Mouse (Mus musculus) left cerebral cortex, adult 11 months (tissue): Measurements from ENCODE around the gene Usp3.

Source experiments
- DNase-seq: peaks from one replicate; pipeline ENCODE4 v3.0.0; 2022; ENCODE audit warnings: low spot score

Usp3 gene

DNA sequence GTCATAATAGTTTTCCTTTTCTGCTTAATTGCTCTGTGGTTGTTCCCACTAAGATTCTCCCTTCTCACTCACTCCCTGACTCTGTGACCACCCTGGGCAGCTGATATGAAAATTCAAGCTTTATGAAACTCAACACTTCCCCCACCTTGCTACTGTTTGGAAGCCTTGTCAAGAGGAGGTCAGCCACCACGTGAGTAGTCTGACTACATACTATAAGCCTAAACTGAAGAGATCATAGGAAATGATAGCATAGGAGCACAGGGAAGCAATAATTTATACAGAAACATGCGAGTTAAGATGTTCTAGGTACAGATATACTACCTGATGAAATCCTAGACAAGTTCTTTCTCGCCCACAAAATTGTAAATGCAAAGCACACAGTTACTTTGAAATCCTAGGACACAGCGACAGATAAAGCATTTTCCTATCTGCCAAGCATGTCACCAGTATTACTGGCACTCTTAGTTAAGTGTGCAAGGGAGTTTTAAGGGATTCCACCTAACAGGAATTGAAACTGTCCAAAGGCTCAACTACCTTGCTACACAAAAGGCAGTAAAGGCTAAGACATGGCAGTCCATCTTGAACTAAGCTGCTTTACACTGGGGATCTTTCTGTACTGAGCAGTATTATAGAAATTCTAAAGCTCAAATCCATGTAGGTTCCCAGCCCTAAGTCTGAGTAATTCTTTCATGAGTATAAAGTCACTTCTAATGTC lies 20.8 kb downstream of the Usp3 start:
- DNase-seq = no peak

DNA sequence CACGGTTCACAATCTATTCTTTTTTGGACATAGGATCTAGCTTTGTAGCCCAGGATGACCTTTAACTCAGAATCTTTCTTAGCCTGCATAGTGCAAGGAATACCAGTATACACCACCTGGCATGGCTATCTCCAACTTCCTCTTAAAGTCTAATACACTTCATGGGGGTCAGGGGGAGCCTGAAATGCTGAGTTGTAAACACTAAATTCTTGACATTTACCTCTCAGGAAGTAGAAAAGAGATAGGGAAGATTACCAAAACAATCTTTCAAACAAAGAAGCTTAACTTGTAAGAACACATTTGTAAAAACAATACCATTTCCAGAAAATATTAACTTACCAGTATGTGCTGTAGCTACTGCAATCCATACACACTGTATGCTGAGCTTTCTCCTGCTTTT lies 30.7 kb downstream of the Usp3 start:
- DNase-seq = no peak

DNA sequence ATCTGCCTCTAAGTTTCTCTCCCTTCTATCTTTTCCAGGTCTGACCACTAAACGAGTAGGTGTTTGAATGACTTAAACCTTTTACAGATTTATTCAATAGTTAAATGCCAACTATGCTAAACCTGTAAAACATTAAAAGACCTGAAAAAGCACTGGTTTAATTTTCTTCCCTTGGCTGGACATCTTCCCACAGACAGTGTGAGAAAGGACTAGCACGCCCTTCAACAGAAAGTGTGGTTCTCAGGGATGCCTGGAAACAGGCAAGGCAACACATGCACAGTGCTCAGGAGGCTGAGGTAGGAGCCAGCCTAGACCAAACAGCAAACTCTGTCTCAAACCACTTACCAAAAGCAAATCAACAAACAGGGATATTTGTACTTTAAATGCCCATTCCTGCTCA lies 31.4 kb downstream of the Usp3 start:
- no peak for DNase-seq

DNA sequence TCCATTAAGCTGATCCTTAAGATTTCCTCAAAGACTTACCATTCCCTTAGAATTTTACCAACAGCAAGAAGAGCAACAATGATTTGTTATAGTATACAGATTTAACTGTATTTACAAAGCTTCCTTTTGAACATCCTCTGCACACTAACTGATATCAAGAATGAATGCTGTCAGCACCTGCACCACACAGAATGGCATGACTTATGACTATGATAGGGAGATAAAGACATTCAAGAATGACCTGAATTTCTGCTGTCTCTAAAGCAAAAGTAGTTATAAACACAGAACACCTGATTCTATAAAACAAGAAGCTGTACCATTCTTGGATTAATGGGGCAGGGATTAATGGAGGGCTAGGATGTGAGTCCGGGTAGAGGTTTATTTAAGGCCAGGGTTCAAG lies 32.2 kb downstream of the Usp3 start:
- DNase-seq = no peak

DNA sequence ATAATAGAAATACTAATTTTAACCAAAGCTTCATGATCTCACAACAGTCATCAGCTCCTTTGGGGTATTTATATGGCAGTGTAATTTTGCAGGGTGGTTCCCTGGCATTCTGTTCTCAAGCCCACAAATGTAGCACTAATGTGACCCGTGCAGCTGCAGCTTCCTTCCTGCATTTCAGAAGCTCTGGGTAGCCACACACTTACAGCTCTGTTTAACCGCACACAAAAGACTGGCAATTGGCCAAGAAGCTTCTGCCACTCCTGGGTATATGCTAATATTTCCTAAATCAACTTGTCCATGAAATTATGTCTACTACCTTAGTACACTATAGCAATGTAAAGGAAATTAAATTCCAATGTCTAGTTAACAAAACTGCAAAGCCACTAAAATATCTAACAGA lies 32.6 kb downstream of the Usp3 start:
- DNase-seq = no peak

DNA sequence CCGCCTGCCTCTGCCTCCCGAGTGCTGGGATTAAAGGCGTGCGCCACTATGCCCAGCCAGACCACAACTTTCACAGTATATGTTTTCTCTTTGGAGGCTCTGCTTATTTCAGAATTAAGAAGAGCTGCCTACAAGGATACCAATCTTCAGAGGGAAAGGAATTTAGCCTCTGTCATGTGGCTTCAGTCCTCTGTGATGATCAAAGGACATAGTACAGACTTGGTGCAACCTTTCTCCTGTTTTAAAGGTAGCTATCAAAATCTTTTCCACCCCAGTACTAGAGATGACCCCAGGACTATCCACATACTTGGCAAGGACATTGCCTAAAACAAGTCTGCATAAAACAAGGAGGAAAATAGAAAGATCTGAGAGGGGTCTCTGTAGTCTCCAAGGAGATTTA lies 34.0 kb downstream of the Usp3 start:
- DNase-seq = no peak

DNA sequence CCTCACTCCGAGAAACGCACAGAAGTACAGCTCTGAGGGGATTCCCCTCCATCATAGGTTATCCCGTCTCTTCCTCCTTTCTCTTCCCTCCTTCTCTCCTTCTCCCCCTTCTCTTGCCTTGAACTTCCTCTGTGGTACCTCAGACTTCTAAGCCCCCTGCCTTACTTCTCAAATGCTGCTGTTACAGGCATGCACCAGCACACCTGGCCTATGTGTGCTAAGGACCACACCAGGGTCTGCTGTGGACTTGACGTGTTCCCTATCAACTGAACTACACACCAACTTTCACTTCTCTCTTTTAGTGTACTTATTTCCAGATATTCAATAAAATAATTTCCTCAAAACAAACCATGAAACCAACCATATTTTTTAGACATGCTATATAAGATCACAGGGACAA lies 50.2 kb downstream of the Usp3 start:
- DNase-seq = no peak

DNA sequence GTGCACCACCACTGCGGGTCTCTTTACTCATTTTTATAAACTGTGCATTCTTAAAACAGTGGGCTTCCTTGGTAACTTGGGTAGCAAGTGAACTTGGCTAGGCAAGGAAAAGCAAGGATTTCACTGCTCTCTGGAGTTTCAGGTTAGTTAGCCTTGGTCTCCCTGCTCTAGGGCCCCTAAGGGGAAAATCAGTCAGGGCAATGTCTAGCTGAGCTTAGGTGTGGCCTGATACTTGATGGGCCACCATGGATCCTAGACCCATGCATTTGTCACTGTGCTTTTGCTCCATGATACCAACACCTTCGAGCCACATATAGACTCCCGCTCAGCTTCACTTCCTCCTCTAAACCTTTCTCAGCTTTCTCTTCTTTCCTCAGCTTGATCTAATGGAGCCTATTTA lies 71.3 kb downstream of the Usp3 start:
- DNase-seq = no peak

DNA sequence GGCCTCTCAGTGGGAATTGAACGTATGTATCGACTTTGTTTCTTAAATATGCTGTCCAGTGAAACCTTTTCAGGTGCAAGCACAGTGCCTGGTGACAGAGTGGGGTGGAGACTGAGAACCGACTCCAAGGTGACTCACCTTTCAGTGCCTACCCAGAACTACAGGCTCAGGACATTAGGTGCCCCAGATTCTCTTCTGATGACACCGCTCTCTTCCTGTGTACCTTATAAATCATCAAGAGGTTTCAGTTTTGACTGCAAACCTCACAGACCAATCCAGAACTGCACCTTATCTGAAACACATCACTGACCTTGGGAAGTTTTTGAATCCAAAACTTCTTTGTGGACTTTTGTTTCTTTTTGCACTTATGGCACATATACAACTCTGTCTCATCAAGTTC lies 72.6 kb downstream of the Usp3 start:
- no peak for DNase-seq

DNA sequence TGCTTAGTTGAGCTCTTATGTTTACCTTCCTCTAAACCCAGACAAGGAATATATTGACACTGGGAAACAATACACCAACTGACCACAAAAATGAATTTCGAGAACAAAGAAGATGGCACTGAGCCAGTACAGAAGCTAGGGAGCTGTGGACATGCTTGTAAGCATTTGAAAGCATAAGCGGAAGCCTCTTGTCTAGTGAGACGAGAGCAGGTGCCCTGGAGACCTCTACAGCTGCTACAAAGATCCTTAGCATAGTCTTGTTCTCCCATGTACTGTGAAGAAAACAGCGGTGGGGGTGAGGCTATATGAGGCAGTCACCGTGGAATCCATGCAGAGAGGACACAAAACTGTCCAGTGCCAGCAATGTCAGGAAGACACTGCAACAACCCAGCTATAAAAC lies 74.0 kb downstream of the Usp3 start:
- no peak for DNase-seq

DNA sequence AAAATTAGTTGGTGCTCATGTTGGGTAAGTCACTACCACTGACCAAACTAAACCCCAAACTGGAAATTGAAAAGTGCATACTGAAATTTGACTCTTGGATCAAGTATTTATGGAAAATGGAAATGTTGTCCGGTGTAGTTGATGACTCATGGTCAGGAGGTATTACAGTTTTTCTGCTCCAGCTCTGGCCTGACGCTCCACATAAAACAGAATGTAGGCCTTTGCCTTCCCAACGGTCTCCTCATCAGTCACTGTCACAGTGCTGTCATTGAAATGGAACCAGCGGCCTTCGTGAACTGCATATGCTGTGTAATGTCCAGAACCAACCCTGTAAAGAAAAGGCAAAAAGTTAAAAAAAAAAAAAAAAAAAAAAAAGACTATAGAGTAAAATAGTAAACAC lies 74.7 kb downstream of the Usp3 start:
- DNase-seq = no peak

DNA sequence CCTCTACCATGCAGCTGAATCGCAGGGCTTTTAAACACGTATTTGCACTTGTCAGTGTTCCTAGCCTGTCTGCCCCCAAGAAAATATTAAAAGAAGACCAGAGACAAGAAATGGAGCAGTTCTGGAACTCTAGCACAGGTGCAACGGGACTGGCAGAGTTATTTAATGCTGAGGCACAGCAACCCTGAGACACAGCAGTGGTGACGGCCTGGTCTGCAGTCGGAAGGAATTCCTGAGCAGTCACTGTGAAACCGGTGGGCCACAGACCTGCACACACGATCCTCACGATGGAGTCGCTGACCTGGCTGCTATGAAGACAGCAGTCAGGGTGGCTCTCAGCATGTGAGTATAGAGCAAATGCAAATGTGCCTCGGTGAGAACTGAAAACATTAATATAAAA lies 75.2 kb downstream of the Usp3 start:
- DNase-seq = no peak

DNA sequence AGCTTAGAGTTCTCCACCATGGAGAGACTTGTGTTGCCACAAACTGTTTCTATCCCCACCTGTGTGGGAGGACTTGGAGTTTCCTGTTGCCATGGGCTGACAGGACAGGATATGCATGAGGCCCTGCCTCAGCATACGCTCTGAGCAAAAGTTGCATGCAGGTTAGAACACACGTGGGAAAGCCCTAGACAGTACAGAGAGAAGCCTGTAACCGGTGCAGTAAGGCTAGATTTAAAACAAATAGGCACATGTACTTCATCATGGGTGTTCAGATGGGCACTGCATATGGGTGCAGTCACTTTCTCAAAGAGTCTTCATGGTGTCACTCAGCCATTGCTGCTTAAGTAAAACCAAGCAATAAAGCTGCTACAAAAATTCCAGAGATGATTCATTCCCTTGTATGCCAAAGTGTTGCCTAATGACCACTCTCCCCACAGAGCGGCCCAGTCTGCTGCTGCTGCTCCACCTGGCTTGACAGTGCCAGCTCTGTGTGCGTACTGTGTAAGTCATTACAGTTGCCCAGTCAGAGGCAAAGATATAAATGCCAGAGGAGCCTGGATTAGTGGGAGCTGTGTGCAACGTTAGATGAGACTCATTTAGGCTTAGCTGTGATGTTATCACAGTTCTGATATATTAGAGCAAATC lies 76.5 kb downstream of the Usp3 start:
- DNase-seq = no peak

DNA sequence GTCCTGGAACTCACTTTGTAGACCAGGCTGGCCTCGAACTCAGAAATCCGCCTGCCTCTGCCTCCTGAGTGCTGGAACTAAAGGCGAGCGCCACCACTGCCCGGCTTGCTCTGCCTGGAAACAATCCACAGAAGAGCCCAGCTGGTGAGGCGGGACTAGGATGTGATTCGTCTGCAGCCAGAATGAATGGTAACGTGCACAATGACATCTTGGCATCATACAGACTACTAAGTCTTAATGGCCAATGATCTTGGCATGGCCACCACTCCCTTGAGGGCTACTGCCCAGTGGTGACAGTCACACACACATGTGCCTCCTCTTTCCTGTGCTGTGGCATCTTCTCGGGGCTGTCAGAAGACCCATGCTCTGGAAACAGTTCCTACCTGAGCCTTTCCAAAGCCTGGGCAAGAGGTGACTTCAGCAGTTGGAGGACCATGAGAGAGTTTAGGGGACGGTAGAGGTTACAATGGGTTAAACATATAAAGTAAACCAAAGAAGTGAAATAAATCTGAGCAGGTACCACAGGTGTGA lies 77.2 kb downstream of the Usp3 start:
- no peak for DNase-seq

DNA sequence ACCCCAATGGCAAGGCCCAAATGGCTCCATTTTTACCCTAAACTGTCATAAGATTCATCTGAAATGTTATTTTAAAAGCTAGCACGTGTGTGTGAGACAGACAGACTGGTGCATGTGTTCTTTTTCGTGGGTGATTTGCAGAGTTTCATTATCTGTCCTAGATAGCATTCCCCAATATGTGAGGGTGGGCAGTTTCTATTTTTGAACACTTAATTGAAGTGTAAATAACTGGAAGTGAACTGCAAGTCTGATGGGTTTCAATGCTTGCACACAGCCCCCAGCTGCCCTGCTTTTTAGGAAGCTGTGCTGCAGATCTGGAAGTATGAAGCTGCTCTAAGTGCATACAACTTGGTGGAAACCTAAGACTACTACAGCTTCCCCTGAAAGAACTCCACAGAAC lies 77.8 kb downstream of the Usp3 start:
- DNase-seq = no peak

DNA sequence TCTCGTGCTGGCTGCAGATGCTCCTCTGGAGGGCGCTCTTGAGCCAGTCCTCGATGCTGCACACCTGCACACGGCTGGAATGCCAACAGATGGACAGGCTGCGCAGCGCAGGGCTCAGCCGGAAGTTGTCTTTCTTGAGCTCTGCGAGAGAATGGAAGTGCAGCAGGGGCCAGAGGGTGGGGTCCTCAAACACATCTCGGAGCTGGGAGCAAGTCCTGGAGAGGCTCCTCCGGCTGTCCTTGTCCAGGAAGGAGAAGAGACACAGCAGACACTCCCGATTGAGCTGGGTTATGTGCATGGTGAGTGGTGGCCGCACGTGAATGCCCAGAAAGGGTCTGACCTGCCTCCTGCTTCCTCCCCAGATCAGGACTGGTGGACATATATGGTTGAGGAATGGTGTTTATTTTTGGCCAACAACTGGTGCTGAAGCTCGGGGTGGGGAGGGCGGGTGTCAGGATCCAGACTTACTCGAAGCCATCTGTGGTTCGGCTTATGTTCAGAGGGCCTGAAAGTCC lies 78.6 kb downstream of the Usp3 start, which contains the start of gene Fbxl22:
Gene Fbxl22, minus strand, starts transcription at position 338 of the 515 bp plus-strand sequence.
- DNase-seq = no peak

DNA sequence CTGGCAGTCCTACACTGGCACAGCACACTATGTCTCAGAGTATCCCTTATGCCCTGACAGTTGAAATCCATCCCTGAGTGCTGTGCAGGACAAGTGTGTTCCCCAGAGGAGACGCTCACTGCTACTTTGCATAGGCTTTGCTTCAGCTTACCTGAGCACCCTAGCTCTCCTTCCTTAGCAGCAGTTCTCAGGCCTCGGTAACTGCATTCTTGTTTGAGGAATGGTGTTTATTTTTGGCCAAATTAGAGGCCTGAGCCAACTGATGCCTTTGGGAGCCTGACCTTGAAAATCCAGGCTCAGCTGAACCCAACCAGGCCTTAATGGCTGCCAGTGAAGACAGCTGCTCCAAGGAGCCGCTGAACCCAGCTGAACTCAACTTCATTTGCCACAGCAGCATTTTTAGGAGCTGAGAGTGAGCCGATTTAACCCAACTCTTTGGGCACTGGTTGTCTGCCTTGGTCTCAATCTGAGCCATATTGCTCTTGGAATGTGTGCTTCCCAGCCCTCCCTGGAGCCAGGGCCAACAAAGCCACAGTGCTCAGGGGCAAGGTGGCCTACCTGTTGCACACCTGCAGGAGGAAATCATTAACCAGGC lies 79.2 kb downstream of the Usp3 start:
- DNase-seq = no peak

DNA sequence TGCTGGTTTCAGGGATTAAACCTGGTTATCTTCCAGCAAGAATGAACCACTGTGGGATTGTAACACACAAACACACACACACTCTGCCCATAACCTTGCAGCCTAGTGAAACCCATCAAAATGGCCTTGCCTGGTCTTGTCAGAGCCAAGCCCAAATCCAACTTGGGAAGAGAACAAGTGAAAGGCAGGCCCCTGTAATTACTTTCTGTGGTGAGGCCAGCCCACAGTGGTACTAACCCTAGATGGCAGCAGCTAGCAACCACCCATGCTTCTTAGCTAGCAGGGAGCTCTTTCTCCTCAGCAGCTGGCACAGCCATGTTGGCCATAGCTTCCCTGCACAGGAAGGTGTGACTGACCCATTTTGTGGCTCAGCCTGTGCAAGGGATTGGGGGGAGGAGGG lies 79.8 kb downstream of the Usp3 start:
- DNase-seq = no peak

DNA sequence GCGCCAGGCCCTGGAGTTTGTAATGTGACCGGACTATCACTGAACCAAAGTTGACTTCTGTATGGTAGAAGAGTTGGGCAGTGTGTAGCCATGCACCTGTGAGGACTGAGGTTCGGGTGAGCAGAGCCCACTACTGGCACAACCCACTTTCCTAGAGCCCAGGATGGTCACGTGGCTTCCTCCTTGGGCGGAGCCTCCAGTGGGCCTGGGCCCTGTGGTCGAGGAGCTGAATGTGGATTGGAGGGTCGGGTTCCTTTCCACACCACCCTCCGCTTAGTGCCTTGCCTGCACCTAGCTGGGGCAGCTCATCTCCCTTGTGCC lies 80.6 kb downstream of the Usp3 start:
- DNase-seq = peak; percentile 81

DNA sequence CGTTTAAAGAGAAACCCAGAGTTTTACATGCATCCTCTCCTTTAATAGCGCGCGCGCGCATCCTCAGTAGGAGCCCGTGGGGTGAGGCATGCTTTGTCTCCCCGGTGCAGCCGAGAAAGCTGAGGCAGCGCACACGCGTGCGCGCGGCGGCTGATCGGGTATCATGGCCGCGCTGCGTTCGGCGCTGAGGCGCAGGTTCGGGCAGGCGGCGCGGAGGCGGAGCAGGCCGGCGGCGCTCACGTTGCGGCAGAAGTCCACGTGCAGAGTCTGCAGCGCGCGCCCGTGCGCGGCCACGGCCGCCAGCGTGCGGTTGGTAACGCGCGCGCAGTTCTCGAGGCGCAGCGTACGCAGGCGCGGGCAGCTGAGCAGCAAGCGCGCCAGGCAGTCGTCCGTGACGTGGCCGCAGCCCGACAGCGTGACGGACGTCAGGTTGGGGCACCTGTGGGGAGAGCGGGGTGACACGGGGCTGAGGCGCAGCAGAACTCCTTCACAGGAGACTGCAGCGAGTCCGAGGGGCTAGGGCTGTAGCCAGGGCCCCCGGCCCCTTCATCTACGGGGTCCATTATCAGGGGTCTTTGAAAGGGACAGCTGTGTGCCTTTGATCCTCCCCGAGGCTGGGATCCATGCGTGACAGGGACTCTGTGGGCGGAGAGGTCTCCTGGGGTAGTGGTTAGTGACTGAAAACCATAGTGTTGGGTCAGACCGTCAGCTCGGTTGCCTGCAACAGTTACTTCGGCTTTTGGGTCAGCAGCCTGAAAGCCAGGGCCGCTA lies 81.2 kb downstream of the Usp3 start:
- peak; percentile 94 for DNase-seq

DNA sequence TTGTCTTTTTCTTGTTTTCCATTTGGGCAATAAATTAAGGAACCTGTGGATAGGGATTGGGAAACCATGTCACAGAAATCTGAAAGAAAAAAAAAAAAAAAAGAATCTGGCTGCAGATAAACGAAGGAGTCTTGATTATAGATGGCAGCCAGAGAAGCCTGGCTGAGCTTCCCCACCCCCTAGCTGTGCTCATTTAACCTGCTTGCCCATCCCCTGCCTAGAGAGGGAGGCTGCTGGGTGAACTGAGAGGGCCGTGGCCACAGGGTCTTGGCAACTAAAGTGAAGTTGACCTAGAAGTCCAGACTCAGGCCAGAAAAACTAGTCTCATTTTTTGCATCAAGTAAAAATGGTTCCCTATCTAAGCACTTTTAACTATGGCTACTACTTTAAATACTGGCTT lies 82.0 kb downstream of the Usp3 start:
- DNase-seq = no peak

DNA sequence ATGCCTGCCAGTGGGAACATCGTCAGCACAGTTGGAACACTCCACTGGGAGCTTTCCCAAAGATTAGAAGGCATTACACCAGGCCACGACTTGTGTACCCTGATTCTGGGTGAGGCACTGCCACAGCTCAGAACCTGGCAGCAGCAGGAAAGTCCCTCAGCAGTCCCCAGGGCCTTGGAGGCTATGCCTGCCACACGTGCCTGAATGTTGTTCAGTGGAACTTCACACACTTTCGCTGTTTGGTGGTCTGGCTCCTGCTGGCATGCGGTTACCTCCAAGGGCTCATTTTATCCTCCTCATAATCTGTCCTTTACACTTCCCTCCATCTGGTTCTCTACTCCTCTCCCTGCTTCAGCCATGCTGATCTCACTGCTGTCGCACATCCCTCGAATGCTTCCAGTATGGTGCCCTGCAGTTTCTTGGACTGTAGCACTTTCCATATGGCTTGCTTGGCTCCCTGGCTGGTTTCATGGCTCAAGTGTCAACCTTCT lies 82.5 kb downstream of the Usp3 start:
- DNase-seq = no peak
